Mouse (Mus musculus) limb, embryonic 13.5 days (tissue): ENCODE data around the gene Ccdc86. TPM values are rescaled to one million over a fixed set of nuclear protein-coding genes. Genes with fewer than 3 reads are reported as not detected.

Experiments
- ATAC-seq: fragments of 200-750 bp; cut with Nextera tagmentation; 2 replicates; pipeline ENCODE4 v1.8.0; 2017; ENCODE audit warnings: low read depth, moderate number of reproducible peaks, moderate TSS enrichment; ENCODE audit not compliant: low FRiP score
- H3K27ac ChIP-seq: fragments of 300-500 bp; sonication (generic); 2 replicates; pipeline ENCODE4 v1.5.1; 2015; ENCODE audit warnings: inconsistent platforms, mild to moderate bottlenecking, moderate library complexity
- H3K27me3 ChIP-seq: fragments of 300-500 bp; sonication (generic); 2 replicates; pipeline ENCODE4 v1.6.1; 2015; ENCODE audit warnings: mild to moderate bottlenecking, inconsistent platforms
- H3K36me3 ChIP-seq: fragments of 300-500 bp; sonication (generic); 2 replicates; pipeline ENCODE4 v1.6.1; 2015; ENCODE audit warnings: inconsistent platforms, mild to moderate bottlenecking, moderate library complexity
- H3K4me1 ChIP-seq: fragments of 300-500 bp; sonication (generic); 2 replicates; pipeline ENCODE4 v1.6.1; 2015; ENCODE audit warnings: inconsistent platforms
- H3K4me2 ChIP-seq: fragments of 300-500 bp; sonication (generic); replicated peaks from 2 replicates; pipeline ENCODE4 v1.6.1; 2015; ENCODE audit warnings: inconsistent platforms, mild to moderate bottlenecking, moderate library complexity
- H3K4me3 ChIP-seq: fragments of 300-500 bp; sonication (generic); 2 replicates; pipeline ENCODE4 v1.5.1; 2015; ENCODE audit warnings: moderate library complexity, mild to moderate bottlenecking, inconsistent platforms
- H3K9ac ChIP-seq: fragments of 300-500 bp; sonication (generic); 2 replicates; pipeline ENCODE4 v1.6.1; 2015; ENCODE audit warnings: mild to moderate bottlenecking, inconsistent platforms
- H3K9me3 ChIP-seq: fragments of 300-500 bp; sonication (generic); 2 replicates; pipeline ENCODE4 v1.6.1; 2016; ENCODE audit warnings: inconsistent platforms
- WGBS: fragments of 180-500 bp; shearing (Covaris S2); methylation state at CpG from one replicate; pipeline ENCODE4 v1.1.7; 2015; 5-methylcytosine and 5-hydroxymethylcytosine counted together
- polyA plus RNA-seq: library from polyadenylated mRNA; unstranded; fragments of >200 nt; fragmentation: Nextera tagmentation; extraction: Ambion mirVana; gene quantifications from 2 replicates; pipeline ENCODE4 v1.2.1, GENCODE M21; 2015

The Ccdc86 gene
- polyA plus RNA-seq, 1 experiment from 2014 or later: 30.4 TPM

DNA sequence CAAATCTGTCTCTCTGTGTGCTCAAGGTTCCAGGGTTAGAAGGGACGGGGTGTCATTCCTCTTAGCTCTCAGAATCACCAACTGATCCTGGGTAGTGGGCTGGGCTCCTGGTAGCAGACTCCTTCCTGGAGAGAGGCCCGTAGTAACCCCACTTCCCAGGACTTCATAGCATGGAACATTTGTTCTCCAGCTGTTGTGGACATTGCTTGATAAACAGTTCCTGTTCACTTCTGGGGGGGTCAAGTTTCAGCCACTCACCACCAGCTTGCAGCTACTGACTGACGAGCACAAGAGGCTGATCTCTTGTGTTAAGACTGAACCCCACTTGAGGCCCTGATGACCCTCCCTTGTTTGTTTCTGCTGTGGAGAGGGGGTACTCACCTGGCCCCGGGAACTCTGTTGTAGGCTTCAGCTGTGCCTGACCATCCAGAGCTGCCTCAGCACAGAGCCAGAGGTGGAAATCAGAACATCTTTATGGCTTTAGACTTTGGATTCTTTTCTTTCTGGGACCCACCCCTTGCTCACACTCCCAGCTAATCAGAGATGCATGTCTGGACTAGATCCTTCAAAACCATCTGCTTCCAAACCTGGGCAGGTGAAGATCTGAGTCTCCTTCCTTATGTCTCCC lies 25.3 kb upstream of the Ccdc86 start, which contains the start of gene Ms4a10:
TSS of gene Ms4a10 (minus strand) at position 433 of the 628 bp plus-strand sequence.
- WGBS: 25% methylated on average over 4 of the region's 4 CpGs
- H3K4me1 ChIP-seq: peaks cover 6% of the 10 kb centered on the region; the same call in 1 of the 2 replicates
- peak; percentile 45; the same call in 1 of the 2 replicates for ATAC-seq

DNA sequence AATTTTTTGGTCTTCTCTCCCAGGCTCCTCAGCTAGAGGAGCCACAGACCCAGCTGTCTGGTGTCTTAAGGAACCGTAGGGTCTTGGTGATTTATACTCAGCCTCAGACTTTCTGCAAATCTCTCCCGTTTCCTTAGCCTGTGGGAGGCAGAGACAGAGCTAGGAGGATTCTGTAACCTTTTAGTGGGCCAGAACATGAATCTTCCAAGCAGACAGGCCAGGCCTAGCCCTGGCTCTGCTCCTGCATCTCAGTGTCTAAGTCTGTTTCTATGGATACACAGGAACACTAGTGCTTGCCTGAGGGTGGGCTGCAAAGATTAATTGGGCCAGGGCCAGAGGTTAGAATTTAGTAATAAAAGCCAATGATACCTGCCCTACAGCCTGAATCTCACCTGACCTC lies 24.1 kb upstream of the Ccdc86 start:
- H3K9ac ChIP-seq: no peak overlapping the region
- H3K4me1 ChIP-seq: peaks cover 5% of the 10 kb centered on the region; the same call in 1 of the 2 replicates
- ATAC-seq: no peak
- no peak overlapping the region for H3K4me2 ChIP-seq
- no peak overlapping the region for H3K4me3 ChIP-seq
- H3K9me3 ChIP-seq: 0 out of 2 replicates have a peak, but pooled peaks cover 7% of the 10 kb centered on the region
- no peaks in the 10 kb centered on the region for H3K36me3 ChIP-seq
- H3K27me3 ChIP-seq: no peaks in the 10 kb centered on the region
- no peak overlapping the region for H3K27ac ChIP-seq
- 27% methylated on average over 2 of the region's 2 CpGs for WGBS

More for the DNA sequence above, 25.3 kb upstream of the Ccdc86 start, which contains the start of gene Ms4a10:
- 0 out of 2 replicates have a peak, but pooled peaks cover 7% of the 10 kb centered on the region for H3K9me3 ChIP-seq
- no peaks in the 10 kb centered on the region for H3K27me3 ChIP-seq
- H3K27ac ChIP-seq: no peak within 1 kb of the TSS
- H3K4me2 ChIP-seq: no peak within 1 kb of the TSS
- H3K4me3 ChIP-seq: no peak within 1 kb of the TSS
- H3K36me3 ChIP-seq: no peaks in the 10 kb centered on the region
- no peak within 1 kb of the TSS for H3K9ac ChIP-seq

DNA sequence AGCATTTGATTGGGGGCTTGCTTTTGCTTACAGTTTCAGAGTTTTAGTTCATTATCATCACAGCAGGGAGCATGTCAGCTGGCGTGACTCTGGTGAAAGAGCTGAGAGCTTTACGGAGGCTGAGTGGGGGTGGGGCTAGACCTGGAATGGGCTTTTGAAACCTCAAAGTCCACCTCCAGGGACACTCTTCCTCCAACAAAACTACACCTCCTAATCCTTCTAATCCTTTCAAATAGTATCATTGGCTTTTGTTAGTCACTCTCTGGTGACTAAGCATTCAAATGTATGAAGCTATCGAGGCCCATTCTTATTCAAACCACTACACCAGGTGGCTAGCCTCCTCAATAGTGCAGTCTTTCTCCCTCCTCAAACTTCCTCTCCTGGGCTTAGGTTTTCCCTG lies 23.6 kb upstream of the Ccdc86 start:
- no peak overlapping the region for H3K4me3 ChIP-seq
- no peak overlapping the region for H3K27ac ChIP-seq
- WGBS: 56% methylated on average over 3 of the region's 3 CpGs
- 0 out of 2 replicates have a peak, but pooled peaks cover 7% of the 10 kb centered on the region for H3K9me3 ChIP-seq
- H3K4me1 ChIP-seq: peaks cover 5% of the 10 kb centered on the region; the same call in 1 of the 2 replicates
- H3K9ac ChIP-seq: no peak overlapping the region
- H3K36me3 ChIP-seq: no peaks in the 10 kb centered on the region
- H3K4me2 ChIP-seq: no peak overlapping the region
- H3K27me3 ChIP-seq: no peaks in the 10 kb centered on the region
- ATAC-seq: no peak

DNA sequence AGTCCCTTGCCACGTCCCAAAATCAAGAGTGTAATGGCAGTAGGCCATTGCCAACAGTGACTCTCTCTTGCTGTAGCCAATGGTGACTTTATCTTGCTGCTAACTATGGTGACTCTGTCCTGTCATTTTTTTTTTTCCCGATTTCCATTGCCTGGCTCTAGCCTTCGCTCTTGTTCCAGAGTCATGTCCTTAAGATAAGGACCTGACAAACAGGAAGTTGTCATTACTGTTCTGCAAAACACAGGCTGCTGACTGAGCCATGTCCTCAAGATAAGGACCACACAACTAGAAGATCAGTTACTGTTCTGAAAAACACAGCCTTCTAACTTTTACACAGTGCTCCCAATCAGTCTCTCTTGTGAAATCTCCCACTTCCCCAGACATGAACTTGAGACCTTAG lies 21.4 kb upstream of the Ccdc86 start:
- no peak overlapping the region for H3K27ac ChIP-seq
- H3K36me3 ChIP-seq: no peaks in the 10 kb centered on the region
- H3K27me3 ChIP-seq: no peaks in the 10 kb centered on the region
- peaks cover 5% of the 10 kb centered on the region; the same call in 1 of the 2 replicates for H3K4me1 ChIP-seq
- no peak overlapping the region for H3K4me2 ChIP-seq
- ATAC-seq: no peak
- WGBS: 72% methylated on average over 3 of the region's 3 CpGs
- H3K4me3 ChIP-seq: no peak overlapping the region
- no peak overlapping the region for H3K9ac ChIP-seq
- H3K9me3 ChIP-seq: 0 out of 2 replicates have a peak, but pooled peaks cover 9% of the 10 kb centered on the region

DNA sequence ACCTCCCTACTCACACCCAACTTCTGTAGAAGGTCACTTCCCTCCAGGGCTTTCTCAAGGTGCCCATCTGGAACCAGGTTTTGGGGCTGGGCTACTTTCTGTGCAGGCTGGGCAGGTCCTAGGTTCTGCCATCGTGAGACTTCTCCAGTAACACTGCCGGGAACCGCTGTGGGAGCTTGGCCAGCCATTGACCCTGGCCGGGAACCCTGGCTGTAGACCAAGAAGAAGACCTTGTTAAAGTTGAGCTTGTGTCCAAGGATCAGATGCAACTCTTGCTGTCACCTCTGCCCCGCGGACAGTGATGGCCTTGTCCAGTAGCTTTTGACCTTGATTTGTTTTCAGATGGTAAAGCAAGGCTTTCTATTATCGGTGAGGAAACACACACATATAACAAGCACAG lies 19.5 kb upstream of the Ccdc86 start:
- no peak overlapping the region for H3K27ac ChIP-seq
- no peak overlapping the region for H3K4me2 ChIP-seq
- H3K27me3 ChIP-seq: no peaks in the 10 kb centered on the region
- 0 out of 2 replicates have a peak, but pooled peaks cover 9% of the 10 kb centered on the region for H3K9me3 ChIP-seq
- H3K4me1 ChIP-seq: no peaks in the 10 kb centered on the region
- H3K9ac ChIP-seq: no peak overlapping the region
- WGBS: 89% methylated on average over 7 of the region's 7 CpGs
- H3K36me3 ChIP-seq: no peaks in the 10 kb centered on the region
- H3K4me3 ChIP-seq: no peak overlapping the region
- no peak for ATAC-seq

DNA sequence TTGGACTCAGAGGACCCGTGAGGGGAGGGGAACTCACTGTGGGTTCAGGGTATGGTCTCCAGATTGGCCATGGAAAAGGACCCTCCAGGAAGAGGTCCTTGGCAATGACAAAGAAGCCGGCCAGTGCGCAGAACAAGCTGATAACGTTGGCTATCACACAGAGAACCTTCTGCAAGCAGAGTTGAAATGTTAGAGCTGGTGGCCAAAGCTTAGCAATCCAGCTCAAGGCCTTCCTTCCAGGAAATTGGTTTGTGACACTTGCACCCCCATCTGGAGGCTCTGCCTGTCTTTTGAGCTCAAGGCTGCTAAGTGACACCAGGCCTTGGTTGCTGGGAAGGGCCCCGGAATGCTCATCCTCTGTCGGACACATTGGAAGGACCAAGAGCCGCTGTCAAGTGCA lies 16.7 kb upstream of the Ccdc86 start:
- Histone ChIP-seq H3K36me3 (no peaks in the 10 kb centered on the region), H3K9me3 (0 out of 2 replicates have a peak, but pooled peaks cover 2% of the 10 kb centered on the region), H3K4me2 (no peak overlapping the region), H3K27me3 (peaks cover 11% of the 10 kb centered on the region; the same call in 1 of the 2 replicates), H3K9ac (no peak overlapping the region), H3K27ac (no peak overlapping the region), H3K4me1 (no peaks in the 10 kb centered on the region), H3K4me3 (no peak overlapping the region)
- no peak for ATAC-seq
- WGBS: 88% methylated on average over 7 of the region's 7 CpGs

DNA sequence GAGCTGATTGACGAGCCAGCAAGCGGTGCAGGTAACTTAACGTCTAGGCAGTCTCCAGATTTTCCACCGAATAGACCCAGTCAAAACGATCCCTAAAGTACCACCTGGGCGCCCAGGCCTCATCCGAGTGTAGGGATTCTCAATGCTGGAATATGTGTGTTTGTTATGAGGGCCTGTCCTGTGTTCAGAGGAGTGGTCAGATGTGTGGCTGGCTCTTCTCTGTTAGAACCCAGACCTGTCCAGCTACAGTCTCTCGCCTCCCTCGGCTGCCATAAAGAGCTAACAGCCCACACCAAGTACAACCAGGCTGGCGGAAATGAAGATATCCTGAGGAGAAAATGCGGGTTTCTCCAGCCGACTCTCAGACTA lies 10.9 kb upstream of the Ccdc86 start:
- Histone ChIP-seq H3K9me3 (no peaks in the 10 kb centered on the region), H3K9ac (no peak overlapping the region), H3K4me3 (no peak overlapping the region), H3K27me3 (peaks cover 24% of the 10 kb centered on the region; the same call in 1 of the 2 replicates), H3K4me2 (0 out of 2 replicates have a peak overlapping the region, but pooled peaks have one; percentile 38), H3K36me3 (no peaks in the 10 kb centered on the region), H3K27ac (no peak overlapping the region), H3K4me1 (0 out of 2 replicates have a peak, but pooled peaks cover 2% of the 10 kb centered on the region)
- peak; percentile 29; the same call in 1 of the 2 replicates for ATAC-seq
- WGBS: 41% methylated on average over 12 of the region's 12 CpGs

DNA sequence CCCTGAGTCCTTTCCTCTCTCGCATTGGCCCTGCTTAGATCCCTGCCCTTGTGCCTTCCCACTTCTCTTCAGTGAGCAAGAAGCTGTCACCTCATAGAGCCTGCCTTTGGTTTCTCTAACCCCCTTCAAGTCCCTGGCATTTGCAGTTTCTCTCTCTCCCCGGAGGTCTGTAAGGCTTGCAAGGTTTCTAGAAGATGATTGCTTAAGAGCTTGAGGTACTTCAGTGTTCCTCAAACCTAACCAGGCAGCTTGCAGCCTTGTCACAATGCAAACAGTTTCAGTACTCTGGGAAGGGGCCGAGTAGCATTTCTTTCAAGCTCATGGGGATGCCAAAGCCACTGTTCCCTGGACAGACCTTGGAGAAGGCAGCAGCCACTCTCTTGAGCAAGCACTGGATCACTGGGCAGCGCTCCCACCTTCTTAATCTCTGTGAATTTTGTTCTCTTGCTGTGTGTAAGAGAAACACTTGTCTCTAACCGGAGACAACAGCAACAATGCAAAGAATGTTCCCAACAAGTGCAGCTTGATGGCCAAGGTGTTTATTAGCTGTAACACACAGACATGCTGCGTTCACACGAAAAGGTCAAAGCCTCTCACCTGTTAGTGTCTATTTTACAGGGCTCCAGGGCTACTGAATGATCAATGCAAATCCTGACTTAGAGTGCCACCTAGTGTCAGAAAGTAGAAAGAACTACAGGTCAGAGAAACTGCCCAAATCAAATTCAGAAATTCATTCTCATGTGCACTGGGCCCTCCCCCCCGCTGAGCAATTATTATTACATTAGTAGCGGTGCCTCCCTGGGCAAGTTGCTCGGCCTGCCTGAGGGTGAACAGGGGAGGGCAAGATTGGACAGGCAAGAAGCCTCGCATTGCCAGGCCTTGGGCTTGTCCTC lies 10.3 kb upstream of the Ccdc86 start:
- Histone ChIP-seq H3K4me2 (0 out of 2 replicates have a peak overlapping the region, but pooled peaks have one; percentile 38), H3K4me3 (no peak overlapping the region), H3K36me3 (no peaks in the 10 kb centered on the region), H3K9me3 (no peaks in the 10 kb centered on the region), H3K4me1 (0 out of 2 replicates have a peak, but pooled peaks cover 2% of the 10 kb centered on the region), H3K27me3 (peaks cover 24% of the 10 kb centered on the region; the same call in 1 of the 2 replicates), H3K9ac (no peak overlapping the region), H3K27ac (no peak overlapping the region)
- 25% methylated on average over 11 of the region's 11 CpGs for WGBS
- ATAC-seq: peak; percentile 85

DNA sequence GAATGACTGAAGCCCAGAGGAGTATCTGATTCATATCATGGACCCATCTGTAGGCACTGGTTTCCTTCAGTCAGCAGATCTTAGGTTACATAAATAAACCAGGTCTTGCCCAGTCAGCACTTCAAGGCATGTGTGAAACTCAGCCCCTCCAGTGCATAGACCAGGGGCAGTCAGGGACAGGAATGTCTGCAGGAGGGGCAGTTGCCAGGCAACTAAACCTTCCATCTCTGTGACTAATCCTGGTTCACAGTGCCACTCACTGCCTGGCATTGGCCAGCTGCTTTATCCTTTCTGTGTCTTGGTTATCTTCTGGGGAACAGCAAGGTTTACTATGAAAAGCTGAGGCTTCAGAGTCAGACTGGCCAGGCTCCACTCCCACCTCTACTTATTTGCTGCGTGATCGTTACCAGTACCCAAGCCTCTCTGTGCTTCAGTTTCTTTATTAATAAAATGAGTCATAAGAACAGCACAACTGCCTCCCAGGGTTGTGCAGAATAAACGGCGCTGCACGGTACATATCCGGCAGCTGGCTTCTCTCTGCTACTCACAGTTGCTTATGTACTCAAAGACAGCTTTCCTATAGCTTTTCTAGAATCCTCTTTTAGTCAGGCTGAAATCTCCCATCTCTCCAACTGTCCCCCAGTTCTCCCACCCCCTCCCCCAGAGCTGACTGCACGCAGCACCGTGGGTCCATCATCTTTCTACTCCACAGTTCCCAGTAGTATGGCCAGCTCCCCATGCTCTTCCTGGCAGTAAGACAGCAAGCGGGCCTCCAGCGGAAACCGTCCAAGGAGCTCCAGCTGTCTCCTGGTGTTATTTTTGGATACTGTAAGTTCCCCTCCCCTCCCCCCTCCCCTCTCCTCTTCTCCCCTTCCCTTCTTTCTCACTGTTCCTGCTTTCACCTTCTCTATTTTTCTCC lies 3.2 kb upstream of the Ccdc86 start:
- WGBS: 70% methylated on average over 11 of the region's 11 CpGs
- peak; percentile 59 for ATAC-seq
- Histone ChIP-seq H3K4me2 (0 out of 2 replicates have a peak overlapping the region, but pooled peaks have one; percentile 7), H3K4me3 (no peak overlapping the region), H3K27me3 (peaks cover 7% of the 10 kb centered on the region; the same call in 1 of the 2 replicates), H3K4me1 (peaks cover 15% of the 10 kb centered on the region), H3K9ac (0 out of 2 replicates have a peak overlapping the region, but pooled peaks have one; percentile 13), H3K9me3 (no peaks in the 10 kb centered on the region), H3K36me3 (no peaks in the 10 kb centered on the region), H3K27ac (0 out of 2 replicates have a peak overlapping the region, but pooled peaks have one; percentile 28)

DNA sequence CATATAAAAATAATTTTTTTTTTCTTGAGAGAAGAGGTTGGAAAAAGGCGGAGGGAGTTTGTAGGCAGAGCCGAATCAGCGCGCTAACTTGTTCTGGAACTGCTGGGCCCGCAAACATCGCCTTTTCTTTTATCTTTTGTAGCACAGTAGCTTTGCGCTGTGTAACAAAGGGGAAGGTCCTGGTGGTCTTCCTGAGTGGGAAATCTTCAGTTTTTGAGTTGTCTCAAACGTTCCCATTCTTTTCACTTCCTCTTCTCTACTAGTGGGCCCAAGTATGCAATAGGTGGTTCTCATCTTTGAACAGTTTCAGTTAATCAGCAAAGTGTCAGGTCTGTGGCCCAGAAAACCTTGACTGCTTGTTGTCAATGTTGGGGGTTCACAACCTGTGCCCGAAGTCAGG lies 492 bp upstream of the Ccdc86 start:
- Histone ChIP-seq H3K36me3 (peaks cover 13% of the 10 kb centered on the region), H3K4me1 (peaks cover 27% of the 10 kb centered on the region), H3K4me2 (peak overlapping the region; percentile 95), H3K27ac (peak overlapping the region; percentile 44; the same call in 1 of the 2 replicates), H3K9ac (peak overlapping the region; percentile 54; the same call in 1 of the 2 replicates), H3K9me3 (no peaks in the 10 kb centered on the region), H3K4me3 (peak overlapping the region; percentile 84), H3K27me3 (peaks cover 4% of the 10 kb centered on the region; the same call in 1 of the 2 replicates)
- ATAC-seq: no peak; the same call in 1 of the 2 replicates
- WGBS: 40% methylated on average over 9 of the region's 9 CpGs

DNA sequence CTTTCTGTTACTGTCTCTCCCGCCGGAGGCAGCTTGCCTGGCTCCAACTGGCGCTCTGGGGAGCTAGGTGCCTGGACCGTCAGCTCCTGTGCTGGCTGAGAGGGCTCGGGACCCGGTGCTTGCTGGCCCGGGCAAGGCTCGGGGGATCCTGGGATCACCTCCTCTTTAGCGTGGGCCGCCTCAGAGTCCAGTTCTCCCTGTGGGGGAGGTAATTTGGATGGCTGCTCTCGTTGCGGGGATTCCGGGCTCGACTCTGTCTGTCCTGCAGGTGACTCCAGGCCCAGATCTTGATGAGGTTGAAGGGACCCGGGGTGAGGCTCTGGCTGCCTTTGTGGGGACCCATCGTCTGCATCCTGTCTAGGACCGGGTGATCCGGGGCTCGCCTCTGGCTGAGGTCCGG lies 650 bp downstream of the Ccdc86 start:
- Histone ChIP-seq H3K36me3 (peaks cover 25% of the 10 kb centered on the region), H3K4me3 (peak overlapping the region; percentile 84), H3K4me2 (peak overlapping the region; percentile 95), H3K9ac (peak overlapping the region; percentile 90), H3K4me1 (peaks cover 27% of the 10 kb centered on the region), H3K27ac (no peak overlapping the region), H3K27me3 (0 out of 2 replicates have a peak, but pooled peaks cover 4% of the 10 kb centered on the region), H3K9me3 (no peaks in the 10 kb centered on the region)
- ATAC-seq: no peak
- under 1% methylated on average over 20 of the region's 20 CpGs for WGBS
